Mouse (Mus musculus): ENCODE results near the gene Tbck.

DNA sequence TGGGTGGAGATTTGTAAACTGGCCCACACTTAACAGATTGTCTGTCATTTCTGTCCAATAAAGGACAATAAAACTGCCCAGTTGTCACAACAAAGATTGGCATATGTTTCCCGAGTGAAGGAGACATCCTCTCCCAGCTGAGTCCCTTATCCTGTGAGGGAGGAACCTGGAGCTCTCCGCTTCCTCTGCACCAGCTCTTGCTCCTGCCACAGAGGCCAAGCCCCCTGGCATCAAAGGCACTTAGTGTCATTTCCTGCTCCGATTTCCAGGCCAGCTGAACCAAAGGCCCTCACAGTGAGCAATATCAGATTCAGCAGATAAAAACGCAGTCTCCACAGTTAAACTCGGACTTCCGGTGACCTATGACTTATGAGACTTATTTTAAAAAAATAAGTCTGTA lies 172.7 kb downstream of the Tbck start:
- no peak for TF ChIP-seq CTCF (IDR thresholded peaks at IDR 0.05; ENCODE audit: low read depth)
- TF ChIP-seq EP300 (optimal IDR thresholded peaks at IDR 0.05) = no peak
